Mouse (Mus musculus): ENCODE results near the gene Igsf21.

- TF ChIP-seq CTCF (IDR thresholded peaks at IDR 0.05; ENCODE audit: extremely low read depth, insufficient read depth, low read length), result peak; percentile 27; the same call in 1 of the 2 replicates
- no peak for TF ChIP-seq POLR2A (IDR thresholded peaks at IDR 0.05; ENCODE audit: extremely low read depth, insufficient read depth, low read length)
Observed at GRCm38 (mm10) chr4:140245286-140246179, 1.1 kb downstream of the Igsf21 start.

All from cortical plate, adult 2 months (tissue).